ENCODE assay signal across 20 mouse cellular contexts in the genomic region with DNA sequence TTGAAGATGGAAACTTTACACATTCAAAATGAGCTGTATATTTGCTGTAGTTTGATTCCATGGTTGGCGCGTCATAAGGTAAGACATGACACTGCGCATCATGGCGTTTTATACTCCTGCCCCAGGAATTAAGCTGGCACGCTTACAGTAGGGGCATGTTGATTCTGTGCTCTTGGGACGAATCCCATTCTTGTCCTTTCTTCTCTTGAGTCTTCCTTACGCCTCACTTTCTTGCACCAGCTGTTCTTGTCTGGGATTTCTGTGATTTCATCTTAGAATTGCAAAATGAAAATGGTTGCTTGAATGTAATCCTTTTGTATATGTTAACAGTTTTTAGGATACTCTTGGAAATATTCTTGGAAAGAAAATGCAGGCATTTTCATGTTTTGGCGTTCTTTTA. TPM values are rescaled to one million over a fixed set of nuclear protein-coding genes. Genes with fewer than 3 reads are reported as not detected.
DNase-seq lines count a peak whose midpoint lies in the region; ATAC-seq and TF ChIP-seq lines count a peak whose summit lies in the region.
"Had no signal": no experiment of that assay in that cellular context is flagged by ENCODE, and none has a peak within 500 bp of the region (broad histone marks: within the 10 kb centered on the region; RNA-seq: fewer than 3 reads in every experiment).

No protein-coding gene starts in this region.

- H3K9ac ChIP-seq in forebrain, embryonic 14.5 days (ENCODE audit: low read length) = no peak overlapping the region
- H3K9ac ChIP-seq: embryonic facial prominence, embryonic 13.5 days; embryonic facial prominence, embryonic 15.5 days; forebrain, embryonic 15.5 days had no signal

- peak overlapping the region; percentile 24; the same call in 1 of the 2 replicates for H3K4me2 ChIP-seq in forebrain, embryonic 14.5 days (ENCODE audit: low read length)
- H3K4me2 ChIP-seq: embryonic facial prominence, embryonic 13.5 days; embryonic facial prominence, embryonic 15.5 days; forebrain, embryonic 15.5 days had no signal

- peaks cover 33% of the 10 kb centered on the region; the same call in 1 of the 2 replicates for H3K4me1 ChIP-seq in forebrain, embryonic 14.5 days (ENCODE audit: control insufficient read depth, insufficient read depth, low read length)
- H3K4me1 ChIP-seq in forebrain, embryonic 10.5 days = peaks cover 44% of the 10 kb centered on the region

- no peaks in the 10 kb centered on the region for H3K27me3 ChIP-seq in forebrain, embryonic 14.5 days (replicated peaks; ENCODE audit: control insufficient read depth, insufficient read depth, low read length)
- H3K27me3 ChIP-seq in forebrain, embryonic 10.5 days (ENCODE audit: poor library complexity, severe bottlenecking) = no peaks in the 10 kb centered on the region
- H3K27me3 ChIP-seq: embryonic facial prominence, embryonic 13.5 days; forebrain, embryonic 15.5 days had no signal

- peak; percentile 44; the same call in 1 of the 2 replicates for ATAC-seq in forebrain, embryonic 14.5 days

- no peak overlapping the region for H3K4me3 ChIP-seq in forebrain, embryonic 14.5 days (ENCODE audit: low read depth, low read length)
- H3K4me3 ChIP-seq in forebrain, embryonic 10.5 days = no peak overlapping the region
- H3K4me3 ChIP-seq: embryonic facial prominence, embryonic 13.5 days; embryonic facial prominence, embryonic 15.5 days; erythroblast, embryonic 14.5 days; forebrain, embryonic 15.5 days had no signal

- DNase-seq in forebrain, embryonic 14.5 days (ENCODE audit: low spot score) = peak; percentile 54
- DNase-seq in forebrain, embryonic 10.5 days (ENCODE audit: extremely low spot score, low spot score) = no peak
- DNase-seq in heart, adult 11 months = peak; percentile 28
- no peak for DNase-seq in heart, postnatal 10 days
- peak; percentile 34 for DNase-seq in brain, adult 2 months (ENCODE audit: low read depth, low spot score)
- DNase-seq in brain, embryonic 14.5 days (ENCODE audit: low read depth) = peak; percentile 62
- no peak for DNase-seq in gastrocnemius, adult 18-20 months (ENCODE audit: low spot score)
- DNase-seq: adrenal gland, adult 2 months; adrenal gland, postnatal 10 days; adrenal gland, postnatal 25 days; cerebellum, adult 11 months; cerebellum, adult 18-20 months; cerebellum, adult 8-10 months; cerebellum, adult 9-11 months; cerebellum, postnatal 36 days; embryo, embryonic 11 days had no signal

- intact Hi-C loops in heart, postnatal 10 days (cut with DNase I) = no loop called here

- TF ChIP-seq CTCF in brain, embryonic 14.5 days (IDR thresholded peaks at IDR 0.05; ENCODE audit: borderline replicate concordance, extremely low read depth, insufficient read depth, insufficient read length) = no peak

- WGBS in forebrain, embryonic 14.5 days = 48% methylated on average over 8 of the region's 8 CpGs
- 90% methylated on average over 8 of the region's 8 CpGs for WGBS in forebrain, embryonic 10.5 days

- peak overlapping the region; percentile 5; the same call in 1 of the 2 replicates for H3K27ac ChIP-seq in forebrain, embryonic 14.5 days (ENCODE audit: low read depth, low read length)
- no peak overlapping the region for H3K27ac ChIP-seq in forebrain, embryonic 10.5 days
- H3K27ac ChIP-seq: embryonic facial prominence, embryonic 13.5 days; embryonic facial prominence, embryonic 15.5 days; forebrain, embryonic 15.5 days had no signal

- no peaks in the 10 kb centered on the region for H3K9me3 ChIP-seq in forebrain, embryonic 14.5 days (replicated peaks; ENCODE audit: control insufficient read depth, low read length)
- no peaks in the 10 kb centered on the region for H3K9me3 ChIP-seq in forebrain, embryonic 10.5 days
- H3K9me3 ChIP-seq: embryonic facial prominence, embryonic 13.5 days; embryonic facial prominence, embryonic 15.5 days; forebrain, embryonic 15.5 days had no signal

- no peak for TF ChIP-seq POLR2A in brain, embryonic 14.5 days (IDR thresholded peaks at IDR 0.05; ENCODE audit: borderline replicate concordance, extremely low read depth, insufficient read depth, insufficient read length, poor library complexity, severe bottlenecking)

- no peaks in the 10 kb centered on the region for H3K36me3 ChIP-seq in forebrain, embryonic 14.5 days (ENCODE audit: control insufficient read depth, insufficient read depth, low read length)
- no peaks in the 10 kb centered on the region for H3K36me3 ChIP-seq in forebrain, embryonic 10.5 days (replicated peaks)
- H3K36me3 ChIP-seq: embryonic facial prominence, embryonic 13.5 days; embryonic facial prominence, embryonic 15.5 days; forebrain, embryonic 15.5 days had no signal

RNA-seq across cellular contexts. Expression of a gene that starts 56.9 kb away (rescaled TPM):
- 206 and 247 TPM in 2 replicates for polyA plus RNA-seq in forebrain, embryonic 14.5 days (2014; fragmentation: Nextera tagmentation; extraction: Ambion mirVana)
- 100 and 101 TPM in 2 replicates for polyA plus RNA-seq in forebrain, embryonic 10.5 days (2016; fragmentation: Nextera tagmentation; extraction: Ambion mirVana)
- total RNA-seq in heart, postnatal 10 days (2021) = 1 to 10 TPM; 2.7 to 3.3 TPM
- 78.1 and 103 TPM in 2 replicates for polyA plus RNA-seq in brain, embryonic 14.5 days (2012; rRNA removed)
- total RNA-seq in gastrocnemius, adult 18-20 months (2021) = 1 to 10 TPM; 4.2 to 8.0 TPM

Comparison
In these comparisons a context has a peak if more than half of its experiments do, and no peak if none do; other contexts are left out.
1. DNase-seq: peak in forebrain, embryonic 14.5 days (single experiment), heart, adult 11 months (single experiment), brain, adult 2 months (single experiment) and brain, embryonic 14.5 days (single experiment); none in forebrain, embryonic 10.5 days (single experiment), heart, postnatal 10 days (0 of 2) and gastrocnemius, adult 18-20 months (single experiment).